Mouse (Mus musculus): ENCODE measurements around the gene Fuca1. TPM values are rescaled to one million over a fixed set of nuclear protein-coding genes. Genes with fewer than 3 reads are reported as not detected.
A peak's percentile ranks its signal among the peaks of the same experiment; 100 is the strongest.

The Fuca1 gene
- total RNA-seq (2021) = 10 to 100 TPM; 88.2 to 99.0 TPM
- long read RNA-seq, experiment 1, transcript Fuca1-201 (8 exons, 2,525 nt) = major isoform, 148 of 169 reads
- long read RNA-seq, experiment 1, partial matches to known transcripts = 8 of 169 reads
- long read RNA-seq, experiment 1, other reads (novel, unspliced or antisense) = 12 of 169 reads
- long read RNA-seq, experiment 2, transcript Fuca1-201 (8 exons, 2,525 nt) = major isoform, 172 of 190 reads
- long read RNA-seq, experiment 2, partial matches to known transcripts = 8 of 190 reads
- long read RNA-seq, experiment 2, other reads (novel, unspliced or antisense) = 9 of 190 reads

GRCm38 (mm10) chr4:135920304-135921241 lies at the start of gene Fuca1:
TSS of gene Fuca1 (plus strand) at chr4:135920735.
- peak; percentile 87 to 93 for DNase-seq (ENCODE audit: low spot score in 2 of 2)

GRCm38 (mm10) chr4:135872015-135872414 lies 48.5 kb upstream of the Fuca1 start:
- DNase-seq (ENCODE audit: low spot score in 2 of 2) = no peak

- DNase-seq (ENCODE audit: low spot score in 2 of 2) = no peak
Observed at GRCm38 (mm10) chr4:135872589-135873391, 47.7 kb upstream of the Fuca1 start.

- peak; percentile 76 to 90 for DNase-seq (ENCODE audit: low spot score in 2 of 2)
Observed at GRCm38 (mm10) chr4:135873526-135874202, 46.9 kb upstream of the Fuca1 start, which contains the start of gene Pnrc2. TSS of gene Pnrc2 (minus strand) at chr4:135873850.

GRCm38 (mm10) chr4:135874564-135875535 lies 45.7 kb upstream of the Fuca1 start:
- DNase-seq (ENCODE audit: low spot score in 2 of 2) = no peak

GRCm38 (mm10) chr4:135875546-135875945 lies 45.0 kb upstream of the Fuca1 start:
- DNase-seq (ENCODE audit: low spot score in 2 of 2) = no peak

GRCm38 (mm10) chr4:135875991-135876582 lies 44.4 kb upstream of the Fuca1 start:
- DNase-seq (ENCODE audit: low spot score in 2 of 2) = no peak

- peak in 1 of 2 experiments; percentile 47 for DNase-seq (ENCODE audit: low spot score in 2 of 2)
Observed at GRCm38 (mm10) chr4:135876583-135877020, 43.9 kb upstream of the Fuca1 start.

- DNase-seq (ENCODE audit: low spot score in 2 of 2) = no peak
Observed at GRCm38 (mm10) chr4:135877742-135878141, 42.8 kb upstream of the Fuca1 start.

- DNase-seq (ENCODE audit: low spot score in 2 of 2) = no peak
Observed at GRCm38 (mm10) chr4:135879021-135879420, 41.5 kb upstream of the Fuca1 start.

- DNase-seq (ENCODE audit: low spot score in 2 of 2) = no peak
Observed at GRCm38 (mm10) chr4:135880018-135880417, 40.5 kb upstream of the Fuca1 start.

GRCm38 (mm10) chr4:135880576-135880975 lies 40.0 kb upstream of the Fuca1 start:
- no peak for DNase-seq (ENCODE audit: low spot score in 2 of 2)

- DNase-seq (ENCODE audit: low spot score in 2 of 2) = no peak
Observed at GRCm38 (mm10) chr4:135882023-135882422, 38.5 kb upstream of the Fuca1 start.

- DNase-seq (ENCODE audit: low spot score in 2 of 2) = no peak
Observed at GRCm38 (mm10) chr4:135883401-135883851, 37.1 kb upstream of the Fuca1 start.

GRCm38 (mm10) chr4:135883881-135884516 lies 36.5 kb upstream of the Fuca1 start:
- DNase-seq (ENCODE audit: low spot score in 2 of 2) = no peak

GRCm38 (mm10) chr4:135884531-135884930 lies 36.0 kb upstream of the Fuca1 start:
- no peak for DNase-seq (ENCODE audit: low spot score in 2 of 2)

GRCm38 (mm10) chr4:135885676-135886075 lies 34.9 kb upstream of the Fuca1 start:
- DNase-seq (ENCODE audit: low spot score in 2 of 2) = no peak

- DNase-seq (ENCODE audit: low spot score in 2 of 2) = no peak
Observed at GRCm38 (mm10) chr4:135886184-135886583, 34.4 kb upstream of the Fuca1 start.
